Mouse (Mus musculus): Measurements from ENCODE around the gene Tmem169. TPM values are rescaled to one million over a fixed set of nuclear protein-coding genes. Genes with fewer than 3 reads are reported as not detected.
"Not testable (repeated sequence)": the region's sequence is repeated elsewhere in the genome, so short reads cannot be mapped to it uniquely, and the experiment has no call there.

Tmem169 gene
- total RNA-seq (2021) (under 1 TPM; 0.66 to 0.75 TPM), polyA plus RNA-seq (2012; rRNA removed) (0.16 and 0.19 TPM in 2 replicates)
- long read RNA-seq, result 0 reads

DNA sequence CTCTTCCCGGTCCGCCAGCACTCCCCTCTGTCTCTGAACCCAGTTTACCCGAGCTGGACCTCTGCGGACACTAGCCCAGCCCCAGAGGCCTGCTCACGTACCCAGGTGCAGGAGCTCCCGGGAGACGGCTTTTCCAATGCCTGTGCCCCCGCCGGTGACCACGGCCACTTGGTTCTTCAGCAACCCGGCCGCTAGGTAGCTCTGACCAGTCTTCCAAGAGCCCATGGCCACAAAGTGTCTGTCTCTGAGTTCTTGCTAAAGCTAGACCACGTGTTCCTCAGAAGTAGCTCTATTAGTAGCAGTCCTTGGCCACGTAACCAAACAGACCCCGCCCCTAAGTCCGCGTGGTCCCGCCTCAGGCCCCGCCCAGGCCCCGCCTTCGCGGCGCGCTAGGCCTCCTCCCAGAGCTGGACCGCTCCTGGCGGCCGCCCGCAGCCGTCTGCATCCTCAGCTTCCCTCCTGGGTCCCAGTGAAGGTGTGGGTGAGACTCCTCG lies at the start of gene Tmem169, which contains the start of gene Pecr:
Gene Tmem169, plus strand, starts transcription at position 378 of the 494 bp plus-strand sequence.
Gene Pecr, minus strand, starts transcription at position 323 of the 494 bp plus-strand sequence.
- DNase-seq, result peak; percentile 97

- peak; percentile 86 for DNase-seq
Observed at GRCm38 (mm10) chr1:72236363-72237006, 47.7 kb upstream of the Tmem169 start.

GRCm38 (mm10) chr1:72237007-72237775 lies 47.0 kb upstream of the Tmem169 start:
- DNase-seq, result peak; percentile 57

GRCm38 (mm10) chr1:72238016-72238580 lies 46.1 kb upstream of the Tmem169 start:
- no peak for DNase-seq

DNA sequence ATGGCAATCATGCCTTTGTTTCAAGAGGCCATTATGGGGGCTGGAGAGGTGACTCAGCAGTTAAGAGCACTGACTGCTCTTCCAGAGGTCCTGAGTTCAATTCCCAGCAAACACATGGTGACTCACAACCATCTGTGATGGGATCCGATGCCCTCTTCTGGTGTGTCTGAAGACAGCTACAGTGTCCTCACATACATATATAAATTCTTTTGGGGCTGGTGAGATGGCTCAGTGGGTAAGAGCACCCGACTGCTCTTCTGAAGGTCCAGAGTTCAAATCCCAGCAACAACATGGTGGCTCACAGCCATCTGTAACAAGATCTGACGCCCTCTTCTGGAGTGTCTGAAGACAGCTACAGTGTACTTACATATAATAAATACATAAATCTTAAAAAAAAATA lies 45.1 kb upstream of the Tmem169 start:
- not testable (repeated sequence) for DNase-seq

- DNase-seq, result no peak
Observed at GRCm38 (mm10) chr1:72242581-72243143, 41.5 kb upstream of the Tmem169 start.

DNA sequence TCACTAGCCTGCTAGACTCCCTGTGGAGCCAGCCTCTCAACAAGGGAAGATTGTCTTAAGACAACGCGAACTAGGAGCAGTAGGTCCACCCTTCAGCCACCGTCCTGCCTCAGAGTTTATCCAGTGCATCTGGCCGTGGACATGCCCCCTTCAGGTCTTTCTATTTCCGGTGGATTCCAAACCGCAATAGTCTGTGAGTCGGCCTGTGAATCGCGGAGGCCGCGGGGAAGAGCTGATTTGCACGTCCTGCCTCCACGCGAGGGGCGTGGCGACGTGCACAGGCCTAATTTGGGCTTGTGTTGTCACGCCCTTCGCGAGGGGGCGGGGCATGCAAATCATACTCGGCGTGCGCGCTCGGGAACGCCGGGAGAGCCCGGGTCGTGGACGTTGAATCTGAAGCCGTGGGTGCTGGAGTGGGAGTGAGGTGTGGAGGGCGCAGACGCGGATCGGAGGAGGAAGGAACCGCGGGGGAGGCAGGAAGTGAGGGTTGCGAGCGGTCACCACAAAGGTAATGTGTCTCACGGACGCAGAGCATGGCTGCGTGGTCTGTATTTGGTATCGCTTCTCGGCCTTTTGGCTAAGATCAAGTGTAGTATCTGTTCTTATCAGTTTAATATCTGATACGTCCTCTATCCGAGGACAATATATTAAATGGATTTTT lies 40.4 kb upstream of the Tmem169 start:
- peak; percentile 97 for DNase-seq

- no peak for DNase-seq
Observed at GRCm38 (mm10) chr1:72244317-72245036, 39.7 kb upstream of the Tmem169 start.

DNA sequence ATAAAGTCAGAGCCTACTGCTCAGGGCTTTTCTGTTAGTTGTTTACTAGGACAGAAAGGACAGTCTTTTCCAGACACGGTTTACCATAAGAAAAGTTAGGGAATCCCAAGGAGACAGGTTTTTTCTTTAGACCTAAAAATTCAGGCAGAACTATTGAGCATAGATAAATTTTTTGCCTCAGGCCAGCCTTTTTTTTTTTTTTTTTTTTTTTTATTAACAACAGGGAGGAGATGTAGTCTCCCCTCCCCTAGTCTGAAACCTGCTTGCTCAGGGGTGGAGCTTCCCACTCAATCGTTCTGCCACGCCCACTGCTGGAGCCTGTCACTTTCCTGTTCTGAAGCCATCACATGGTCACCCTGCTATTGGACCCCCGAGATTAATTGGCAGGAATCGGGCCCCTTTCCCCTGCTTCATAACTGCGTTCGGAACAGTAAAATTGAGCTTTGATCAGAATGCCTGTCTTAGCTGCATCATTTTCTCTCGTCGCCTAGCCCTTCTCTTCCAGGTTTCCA lies 35.9 kb upstream of the Tmem169 start:
- not testable (repeated sequence) for DNase-seq

GRCm38 (mm10) chr1:72251806-72252205 lies 32.4 kb upstream of the Tmem169 start:
- no peak for DNase-seq

GRCm38 (mm10) chr1:72253881-72254491 lies 30.2 kb upstream of the Tmem169 start:
- no peak for DNase-seq

GRCm38 (mm10) chr1:72254545-72255061 lies 29.6 kb upstream of the Tmem169 start:
- DNase-seq, result peak; percentile 94

- DNase-seq, result peak; percentile 71
Observed at GRCm38 (mm10) chr1:72255062-72255853, 28.9 kb upstream of the Tmem169 start.

- DNase-seq, result no peak
Observed at GRCm38 (mm10) chr1:72255854-72256175, 28.4 kb upstream of the Tmem169 start.

DNA sequence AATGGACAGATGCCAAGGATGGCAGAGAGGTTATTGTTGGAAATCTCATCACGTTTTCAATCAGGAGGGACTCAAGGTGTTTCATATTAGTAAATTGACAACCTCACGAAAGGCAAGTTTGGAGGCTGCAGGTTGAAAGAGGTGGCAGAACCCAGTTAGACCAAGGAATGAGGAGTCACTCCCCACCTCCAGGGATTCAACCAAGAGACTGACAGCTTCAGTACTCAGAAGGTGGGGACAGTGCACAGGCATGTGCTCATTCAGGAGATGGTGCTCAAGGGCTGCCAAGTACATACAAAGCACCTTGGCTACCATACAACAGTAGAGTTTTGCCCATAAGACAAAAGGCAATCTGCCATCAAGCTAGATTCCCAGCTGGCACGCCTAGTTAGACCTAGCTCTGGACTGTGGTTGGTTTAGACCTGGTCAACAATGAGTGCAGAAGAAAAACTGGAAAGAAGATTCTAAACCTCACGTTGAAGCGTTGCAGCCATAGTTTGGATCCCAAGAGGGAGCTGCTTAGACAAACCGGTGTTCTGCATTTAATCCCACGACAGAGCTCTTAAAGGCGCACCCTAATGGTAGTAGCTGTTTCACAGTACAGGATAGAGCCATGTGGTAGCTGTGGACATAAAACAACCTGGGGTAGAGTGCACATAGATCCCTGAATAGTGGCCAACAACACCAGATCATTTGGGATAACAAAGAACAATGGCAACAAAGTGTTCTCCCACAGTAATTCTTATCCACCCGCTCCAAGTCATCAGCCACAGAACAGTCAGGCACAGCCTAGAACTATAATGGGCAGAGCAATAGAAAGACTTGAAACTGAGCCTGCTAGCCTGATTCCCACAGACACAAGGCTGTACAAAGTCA lies 27.6 kb upstream of the Tmem169 start:
- DNase-seq, result no peak

- DNase-seq, result no peak
Observed at GRCm38 (mm10) chr1:72263099-72263498, 21.1 kb upstream of the Tmem169 start.

DNA sequence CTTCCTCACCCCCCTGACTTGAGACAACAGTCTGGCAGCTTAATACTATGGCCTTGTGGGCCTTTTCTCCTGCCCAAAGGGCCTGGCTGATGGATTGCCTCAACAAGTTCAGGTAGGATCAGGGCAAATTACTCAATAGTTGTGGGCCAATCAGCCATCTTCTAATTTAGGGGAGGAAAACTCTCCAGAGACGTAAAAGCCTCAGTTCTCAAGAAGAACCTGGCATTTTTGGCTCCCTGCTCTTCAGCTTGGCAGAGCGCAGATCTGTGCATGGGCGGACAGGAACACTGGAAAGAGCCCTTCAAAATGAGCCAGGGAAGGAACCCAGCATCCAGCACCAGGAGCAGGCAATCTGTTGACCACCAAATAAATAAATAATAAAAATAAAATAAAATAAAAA lies 6.1 kb upstream of the Tmem169 start:
- DNase-seq, result peak; percentile 40

GRCm38 (mm10) chr1:72282604-72283003 lies 1.6 kb upstream of the Tmem169 start:
- DNase-seq, result no peak

Data from adrenal gland, adult 2 months (tissue).